Mouse (Mus musculus) lung, postnatal 0 days (tissue): Measurements from ENCODE around the gene Neurog3. TPM values are rescaled to one million over a fixed set of nuclear protein-coding genes. Genes with fewer than 3 reads are reported as not detected.

ENCODE experiments used
- ATAC-seq: fragments of 200-750 bp; cut with Nextera tagmentation; 2 replicates; pipeline ENCODE4 v1.8.0; 2017; ENCODE audit warnings: moderate library complexity
- DNase-seq: peaks from one replicate; pipeline ENCODE4 v3.0.0-alpha.2; 2016; ENCODE audit warnings: low spot score
- H3K27ac ChIP-seq: fragments of 300-500 bp; sonication (generic); 2 replicates; pipeline ENCODE4 v1.5.1; 2014; ENCODE audit warnings: antibody characterized with exemption, mild to moderate bottlenecking, low read length, mixed read lengths
- H3K27me3 ChIP-seq: fragments of 300-500 bp; sonication (generic); replicated peaks from 2 replicates; pipeline ENCODE4 v1.6.1; 2014; ENCODE audit warnings: low read length, mixed read lengths; ENCODE audit not compliant: insufficient read depth
- H3K36me3 ChIP-seq: fragments of 300-500 bp; sonication (generic); 2 replicates; pipeline ENCODE4 v1.6.1; 2014; ENCODE audit warnings: low read length, mixed read lengths; ENCODE audit not compliant: insufficient read depth
- H3K4me1 ChIP-seq: fragments of 300-500 bp; sonication (generic); 2 replicates; pipeline ENCODE4 v1.6.1; 2014; ENCODE audit warnings: antibody characterized with exemption, low read depth, low read length, mixed read lengths; ENCODE audit not compliant: insufficient read depth
- H3K4me2 ChIP-seq: fragments of 300-500 bp; sonication (generic); replicated peaks from 2 replicates; pipeline ENCODE4 v1.6.1; 2014; ENCODE audit warnings: low read depth, mild to moderate bottlenecking, low read length, moderate library complexity, mixed read lengths
- H3K4me3 ChIP-seq: fragments of 300-500 bp; sonication (generic); 2 replicates; pipeline ENCODE4 v1.5.1; 2014; ENCODE audit warnings: low read depth, low read length
- H3K9ac ChIP-seq: fragments of 300-500 bp; sonication (generic); replicated peaks from 2 replicates; pipeline ENCODE4 v1.6.1; 2014; ENCODE audit warnings: low read depth, mild to moderate bottlenecking
- H3K9me3 ChIP-seq: fragments of 300-500 bp; sonication (generic); 2 replicates; pipeline ENCODE4 v1.6.1; 2016; ENCODE audit warnings: low read length, mixed read lengths
- CTCF ChIP-seq: IDR thresholded peaks from 2 replicates; pipeline ENCODE4 v1.5.1; 2016; ENCODE audit warnings: antibody characterized with exemption, mild to moderate bottlenecking
- EP300 ChIP-seq: IDR thresholded peaks from 2 replicates; pipeline ENCODE4 v1.6.1; 2016; ENCODE audit warnings: antibody characterized with exemption, mild to moderate bottlenecking, control low read depth
- WGBS: fragments of 180-500 bp; shearing (Covaris S2); extraction: QIAGEN DNeasy Blood & Tissue Kit; methylation state at CpG from one replicate; pipeline ENCODE4 v1.1.7; 2014; 5-methylcytosine and 5-hydroxymethylcytosine counted together
- polyA plus RNA-seq: library from polyadenylated mRNA; unstranded; fragments of >200 nt; fragmentation: Nextera tagmentation; extraction: Ambion mirVana; gene quantifications from 2 replicates; pipeline ENCODE4 v1.2.1, GENCODE M21; 2015

Gene Neurog3
- polyA plus RNA-seq, 1 experiment from 2014 or later = not detected

- peak overlapping the region; percentile 88 for H3K4me2 ChIP-seq
- no peaks in the 10 kb centered on the region for H3K9me3 ChIP-seq
- WGBS = under 1% methylated on average over 55 of the region's 57 CpGs
- DNase-seq (peak; percentile 86), ATAC-seq (peak; percentile 90)
- H3K4me3 ChIP-seq = peak overlapping the region; percentile 49
- TF ChIP-seq EP300 (no peak), CTCF (peak; percentile 82)
- H3K9ac ChIP-seq = peak overlapping the region; percentile 32; the same call in 1 of the 2 replicates
- no peaks in the 10 kb centered on the region for H3K36me3 ChIP-seq
- no peak overlapping the region for H3K27ac ChIP-seq
- peaks cover 6% of the 10 kb centered on the region for H3K27me3 ChIP-seq
- H3K4me1 ChIP-seq = no peaks in the 10 kb centered on the region
Observed at GRCm38 (mm10) chr10:62110504-62111206, 22.2 kb upstream of the Neurog3 start.

- WGBS = 30% methylated on average over 6 of the region's 6 CpGs
- H3K27ac ChIP-seq = no peak overlapping the region
- no peaks in the 10 kb centered on the region for H3K4me1 ChIP-seq
- H3K9ac ChIP-seq = no peak overlapping the region
- H3K4me3 ChIP-seq = peak overlapping the region; percentile 49
- DNase-seq (no peak), ATAC-seq (peak; percentile 66)
- H3K27me3 ChIP-seq = peaks cover 6% of the 10 kb centered on the region
- no peaks in the 10 kb centered on the region for H3K9me3 ChIP-seq
- TF ChIP-seq EP300 (no peak), CTCF (no peak)
- H3K36me3 ChIP-seq = no peaks in the 10 kb centered on the region
- H3K4me2 ChIP-seq = peak overlapping the region; percentile 88
Observed at GRCm38 (mm10) chr10:62111207-62111576, 21.7 kb upstream of the Neurog3 start.

- H3K27ac ChIP-seq = no peak overlapping the region
- peaks cover 6% of the 10 kb centered on the region for H3K27me3 ChIP-seq
- no peaks in the 10 kb centered on the region for H3K4me1 ChIP-seq
- no peak overlapping the region for H3K4me3 ChIP-seq
- 66% methylated on average over 9 of the region's 9 CpGs for WGBS
- no peaks in the 10 kb centered on the region for H3K36me3 ChIP-seq
- H3K9ac ChIP-seq = no peak overlapping the region
- ATAC-seq (no peak), DNase-seq (no peak)
- no peaks in the 10 kb centered on the region for H3K9me3 ChIP-seq
- no peak overlapping the region for H3K4me2 ChIP-seq
- TF ChIP-seq EP300 (no peak), CTCF (no peak)
Observed at GRCm38 (mm10) chr10:62113865-62114647, 18.8 kb upstream of the Neurog3 start.

GRCm38 (mm10) chr10:62127137-62127536 lies 5.8 kb upstream of the Neurog3 start:
- no peaks in the 10 kb centered on the region for H3K9me3 ChIP-seq
- DNase-seq (no peak), ATAC-seq (no peak)
- H3K36me3 ChIP-seq = no peaks in the 10 kb centered on the region
- no peak overlapping the region for H3K27ac ChIP-seq
- no peak for TF ChIP-seq EP300
- peak; percentile 49 for TF ChIP-seq CTCF
- 41% methylated on average over 6 of the region's 6 CpGs for WGBS
- H3K4me2 ChIP-seq = no peak overlapping the region
- peaks cover 42% of the 10 kb centered on the region for H3K27me3 ChIP-seq
- no peak overlapping the region for H3K9ac ChIP-seq
- H3K4me1 ChIP-seq = no peaks in the 10 kb centered on the region
- H3K4me3 ChIP-seq = no peak overlapping the region

- no peak for TF ChIP-seq CTCF
- no peak for ATAC-seq
- WGBS = 36% methylated on average over 21 of the region's 21 CpGs
Observed at GRCm38 (mm10) chr10:62127711-62128231, 5.1 kb upstream of the Neurog3 start.

GRCm38 (mm10) chr10:62128316-62128951 lies 4.5 kb upstream of the Neurog3 start:
- WGBS = 2% methylated on average over 28 of the region's 32 CpGs

More at GRCm38 (mm10) chr10:62127711-62128231, 5.1 kb upstream of the Neurog3 start:
- peaks cover 2% of the 10 kb centered on the region; the same call in 1 of the 2 replicates for H3K4me1 ChIP-seq
- DNase-seq = no peak
- peaks cover 48% of the 10 kb centered on the region for H3K27me3 ChIP-seq
- H3K4me3 ChIP-seq = no peak overlapping the region
- no peak overlapping the region for H3K27ac ChIP-seq
- no peaks in the 10 kb centered on the region for H3K36me3 ChIP-seq
- no peak overlapping the region for H3K4me2 ChIP-seq
- H3K9me3 ChIP-seq = no peaks in the 10 kb centered on the region
- no peak overlapping the region for H3K9ac ChIP-seq

More at GRCm38 (mm10) chr10:62128316-62128951, 4.5 kb upstream of the Neurog3 start:
- no peaks in the 10 kb centered on the region for H3K36me3 ChIP-seq
- ATAC-seq = no peak
- H3K4me3 ChIP-seq = no peak overlapping the region
- peaks cover 4% of the 10 kb centered on the region; the same call in 1 of the 2 replicates for H3K4me1 ChIP-seq
- no peak overlapping the region for H3K4me2 ChIP-seq
- H3K27me3 ChIP-seq = peaks cover 55% of the 10 kb centered on the region
- DNase-seq = no peak
- TF ChIP-seq CTCF = no peak
- no peaks in the 10 kb centered on the region for H3K9me3 ChIP-seq
- H3K9ac ChIP-seq = no peak overlapping the region
- H3K27ac ChIP-seq = no peak overlapping the region
